Mouse (Mus musculus) intestine, postnatal 0 days (tissue): ENCODE measurements around the gene Gm6588. TPM values are rescaled to one million over a fixed set of nuclear protein-coding genes. Genes with fewer than 3 reads are reported as not detected.

Experiments used
- ATAC-seq: fragments of 200-750 bp; cut with Nextera tagmentation; 2 replicates; pipeline ENCODE4 v1.8.0; 2017; ENCODE audit warnings: mild to moderate bottlenecking, moderate TSS enrichment, moderate library complexity
- H3K27ac ChIP-seq: fragments of 300-500 bp; sonication (generic); 2 replicates; pipeline ENCODE4 v1.5.1; 2014; ENCODE audit warnings: mild to moderate bottlenecking, low read depth, low read length, moderate library complexity
- H3K27me3 ChIP-seq: fragments of 300-500 bp; sonication (generic); replicated peaks from 2 replicates; pipeline ENCODE4 v1.6.1; 2014; ENCODE audit warnings: low read length, mixed read lengths; ENCODE audit not compliant: control insufficient read depth, insufficient read depth
- H3K36me3 ChIP-seq: fragments of 300-500 bp; sonication (generic); 2 replicates; pipeline ENCODE4 v1.6.1; 2014; ENCODE audit warnings: mild to moderate bottlenecking, moderate library complexity; ENCODE audit not compliant: control insufficient read depth, insufficient read depth
- H3K4me1 ChIP-seq: fragments of 300-500 bp; sonication (generic); replicated peaks from 2 replicates; pipeline ENCODE4 v1.6.1; 2014; ENCODE audit warnings: antibody characterized with exemption, low read length, mixed read lengths; ENCODE audit not compliant: control insufficient read depth, insufficient read depth
- H3K4me2 ChIP-seq: fragments of 300-500 bp; sonication (generic); replicated peaks from 2 replicates; pipeline ENCODE4 v1.6.1; 2014; ENCODE audit warnings: low read depth, mild to moderate bottlenecking, moderate library complexity
- H3K4me3 ChIP-seq: fragments of 300-500 bp; sonication (generic); 2 replicates; pipeline ENCODE4 v1.5.1; 2014; ENCODE audit warnings: low read depth, low read length
- H3K9ac ChIP-seq: fragments of 300-500 bp; sonication (generic); 2 replicates; pipeline ENCODE4 v1.6.1; 2014; ENCODE audit warnings: mild to moderate bottlenecking, low read depth, low read length
- H3K9me3 ChIP-seq: fragments of 300-500 bp; sonication (generic); 2 replicates; pipeline ENCODE4 v1.6.1; 2016; ENCODE audit warnings: mixed run types; ENCODE audit not compliant: control insufficient read depth
- CTCF ChIP-seq: sonication (generic); IDR thresholded peaks from 2 replicates; pipeline ENCODE4 v1.5.1; 2016; ENCODE audit warnings: low read depth, mild to moderate bottlenecking, control low read depth, antibody characterized with exemption, moderate library complexity
- WGBS: fragments of 180-500 bp; shearing (Covaris S2); extraction: QIAGEN DNeasy Blood & Tissue Kit; methylation state at CpG from one replicate; pipeline ENCODE4 v1.1.7; 2014; 5-methylcytosine and 5-hydroxymethylcytosine counted together
- polyA plus RNA-seq: library from polyadenylated mRNA; unstranded; fragments of >200 nt; fragmentation: Nextera tagmentation; extraction: Ambion mirVana; gene quantifications from 2 replicates; pipeline ENCODE4 v1.2.1, GENCODE M21; 2015

Gm6588 gene
- polyA plus RNA-seq, 1 experiment from 2014 or later = not detected

DNA sequence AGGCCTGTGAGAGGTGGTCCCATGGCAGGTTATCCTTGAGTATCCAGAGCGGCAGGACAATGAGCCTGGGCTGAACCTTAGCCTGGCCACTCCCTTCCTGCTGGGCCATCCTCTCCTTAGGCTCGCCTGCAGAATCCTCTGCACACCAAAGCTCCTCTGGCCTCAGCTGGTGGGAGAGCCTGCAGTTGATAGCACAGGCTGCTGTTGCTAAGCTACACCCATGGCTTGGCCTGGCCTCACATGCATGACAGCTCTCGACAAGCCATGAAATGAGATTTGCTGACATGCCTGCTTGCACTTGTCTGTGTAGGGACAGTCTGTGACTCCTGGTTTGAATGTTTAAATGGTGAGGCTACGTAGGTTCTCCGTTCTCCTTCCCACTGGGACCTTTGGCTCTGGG, 32.6 kb upstream of the Gm6588 start:
- Histone ChIP-seq H3K4me1 (no peaks in the 10 kb centered on the region), H3K27ac (no peak overlapping the region), H3K9ac (no peak overlapping the region), H3K27me3 (peaks cover 8% of the 10 kb centered on the region), H3K36me3 (no peaks in the 10 kb centered on the region), H3K9me3 (no peaks in the 10 kb centered on the region), H3K4me3 (no peak overlapping the region), H3K4me2 (no peak overlapping the region)
- TF ChIP-seq CTCF = no peak
- no peak for ATAC-seq
- 57% methylated on average over 5 of the region's 5 CpGs for WGBS

DNA sequence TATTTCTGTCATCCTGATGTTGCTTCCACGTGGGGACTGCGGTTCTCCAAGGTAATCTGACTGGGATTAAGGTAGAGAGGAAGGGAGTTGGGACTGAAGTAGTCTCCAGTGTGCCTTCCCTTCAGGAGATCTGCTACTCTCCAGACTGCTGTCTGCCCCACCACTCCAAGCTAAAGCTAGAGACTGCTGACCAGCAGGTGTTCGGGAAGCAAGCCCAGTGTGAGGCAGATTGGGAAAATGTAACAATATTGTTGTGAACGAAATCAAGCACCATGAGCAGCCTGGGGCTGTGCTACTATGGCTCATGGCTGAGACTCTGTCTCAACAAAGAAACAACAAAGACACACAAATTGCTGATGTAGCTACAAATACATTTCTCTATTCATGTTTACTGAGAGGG, 31.2 kb upstream of the Gm6588 start:
- Histone ChIP-seq H3K9ac (no peak overlapping the region), H3K27me3 (no peaks in the 10 kb centered on the region; the same call in none of the 2 replicates), H3K27ac (no peak overlapping the region), H3K36me3 (no peaks in the 10 kb centered on the region), H3K4me2 (no peak overlapping the region), H3K4me1 (no peaks in the 10 kb centered on the region), H3K9me3 (no peaks in the 10 kb centered on the region), H3K4me3 (no peak overlapping the region)
- WGBS = 61% methylated on average over 4 of the region's 4 CpGs
- no peak for ATAC-seq
- no peak for TF ChIP-seq CTCF

DNA sequence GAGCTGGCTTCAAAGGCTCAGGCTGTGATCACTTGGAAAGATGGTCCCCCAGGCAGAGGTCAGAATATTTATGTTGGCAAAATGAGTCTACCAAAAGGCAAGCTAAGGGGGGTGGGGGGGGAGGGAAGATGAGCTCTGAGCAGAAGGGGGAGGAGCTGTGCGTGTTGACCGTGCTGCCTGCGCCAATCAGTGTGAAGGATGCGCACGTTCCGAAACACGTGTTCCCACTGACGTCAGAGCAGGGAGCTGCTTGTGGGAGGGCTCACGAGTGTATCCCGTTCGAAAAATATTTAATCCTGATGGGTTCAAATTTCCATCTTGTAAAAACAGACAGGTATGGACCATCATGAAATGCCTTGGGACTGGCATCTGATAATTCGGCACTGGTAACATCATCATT, 29.7 kb upstream of the Gm6588 start:
- Histone ChIP-seq H3K27ac (no peak overlapping the region), H3K4me1 (no peaks in the 10 kb centered on the region), H3K9ac (no peak overlapping the region), H3K4me3 (no peak overlapping the region), H3K4me2 (no peak overlapping the region), H3K9me3 (no peaks in the 10 kb centered on the region), H3K27me3 (no peaks in the 10 kb centered on the region; the same call in 1 of the 2 replicates), H3K36me3 (no peaks in the 10 kb centered on the region)
- WGBS = 48% methylated on average over 12 of the region's 12 CpGs
- no peak for ATAC-seq
- no peak for TF ChIP-seq CTCF

DNA sequence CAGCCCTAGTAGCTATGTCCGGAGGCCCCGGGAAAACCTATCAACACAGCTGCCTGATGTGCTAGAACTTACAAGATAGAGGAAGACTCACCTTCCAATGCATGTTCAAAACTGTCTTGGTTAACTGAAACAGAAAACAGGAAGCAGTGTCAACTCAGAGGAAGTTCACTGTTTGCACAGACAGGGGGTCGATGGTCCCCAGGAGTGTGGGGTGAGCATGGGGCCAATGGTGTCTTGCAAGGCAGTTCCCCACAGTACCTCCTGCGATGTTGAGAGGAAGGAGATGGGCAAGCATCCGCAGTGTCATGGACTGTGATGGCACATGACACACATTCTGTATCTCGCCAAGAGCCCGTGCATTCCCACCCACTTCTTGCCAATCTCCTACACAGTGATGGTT, 22.6 kb upstream of the Gm6588 start:
- no peaks in the 10 kb centered on the region for H3K36me3 ChIP-seq
- H3K4me1 ChIP-seq = no peaks in the 10 kb centered on the region
- H3K9ac ChIP-seq = no peak overlapping the region
- H3K9me3 ChIP-seq = no peaks in the 10 kb centered on the region
- 82% methylated on average over 7 of the region's 7 CpGs for WGBS
- H3K4me3 ChIP-seq = no peak overlapping the region
- ATAC-seq = no peak
- H3K4me2 ChIP-seq = no peak overlapping the region
- no peak overlapping the region for H3K27ac ChIP-seq
- 0 out of 2 replicates have a peak, but pooled peaks cover 11% of the 10 kb centered on the region for H3K27me3 ChIP-seq
- TF ChIP-seq CTCF = no peak

DNA sequence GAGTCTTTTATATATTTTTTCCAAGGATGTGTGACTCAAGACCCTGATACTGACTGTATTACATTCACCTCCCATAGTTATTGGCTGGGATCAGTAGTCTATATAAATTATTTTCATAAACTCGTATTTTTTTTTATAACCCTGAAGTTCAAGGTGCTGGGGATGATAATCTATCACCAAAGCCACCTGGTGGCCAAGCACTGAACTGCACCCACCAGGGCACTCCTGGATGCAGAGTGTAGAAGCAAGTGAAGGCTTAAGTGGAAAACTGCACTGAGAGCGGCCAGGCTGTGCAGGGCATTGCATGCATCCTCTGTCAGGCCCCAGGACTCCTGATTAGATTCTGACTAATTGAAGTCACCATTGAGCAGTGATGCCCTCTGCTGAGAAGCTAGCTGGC, 21.9 kb upstream of the Gm6588 start:
- H3K9ac ChIP-seq = no peak overlapping the region
- H3K4me1 ChIP-seq = no peaks in the 10 kb centered on the region
- H3K4me3 ChIP-seq = no peak overlapping the region
- WGBS = 43% methylated on average over 2 of the region's 2 CpGs
- no peak overlapping the region for H3K27ac ChIP-seq
- TF ChIP-seq CTCF = peak; percentile 80
- H3K36me3 ChIP-seq = no peaks in the 10 kb centered on the region
- H3K9me3 ChIP-seq = no peaks in the 10 kb centered on the region
- H3K4me2 ChIP-seq = no peak overlapping the region
- ATAC-seq = no peak
- 0 out of 2 replicates have a peak, but pooled peaks cover 11% of the 10 kb centered on the region for H3K27me3 ChIP-seq

DNA sequence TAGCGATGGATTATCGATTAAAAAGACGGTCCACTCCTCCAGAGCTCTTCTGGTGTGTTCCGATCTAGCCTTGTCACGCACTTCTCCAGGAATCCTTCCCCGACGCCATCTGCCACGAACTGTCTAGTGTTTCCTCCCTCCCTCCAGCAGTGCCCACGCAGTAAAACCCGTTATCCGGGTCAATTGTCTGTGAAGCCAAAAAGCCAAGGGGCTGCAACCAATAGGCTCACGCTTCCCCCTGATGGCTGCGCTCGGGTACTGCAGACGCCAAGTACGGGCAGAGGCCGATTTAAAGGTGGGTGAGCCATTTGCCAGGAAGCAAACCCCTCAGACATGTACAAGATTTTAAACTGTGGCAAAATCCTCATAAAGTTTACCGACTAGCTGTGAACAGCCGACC, 20.3 kb upstream of the Gm6588 start:
- H3K9ac ChIP-seq = no peak overlapping the region
- no peak for ATAC-seq
- TF ChIP-seq CTCF = peak; percentile 86
- no peak overlapping the region for H3K27ac ChIP-seq
- H3K27me3 ChIP-seq = 0 out of 2 replicates have a peak, but pooled peaks cover 13% of the 10 kb centered on the region
- H3K4me1 ChIP-seq = no peaks in the 10 kb centered on the region
- no peaks in the 10 kb centered on the region for H3K9me3 ChIP-seq
- no peaks in the 10 kb centered on the region for H3K36me3 ChIP-seq
- no peak overlapping the region for H3K4me2 ChIP-seq
- H3K4me3 ChIP-seq = no peak overlapping the region
- WGBS = 12% methylated on average over 19 of the region's 19 CpGs
